Mouse (Mus musculus): Measurements from ENCODE around the gene Rbfox1.

The Rbfox1 gene

GRCm38 (mm10) chr16:7149106-7149899 lies 1264.1 kb downstream of the Rbfox1 start:
- no peak for DNase-seq (ENCODE audit: low spot score)

DNA sequence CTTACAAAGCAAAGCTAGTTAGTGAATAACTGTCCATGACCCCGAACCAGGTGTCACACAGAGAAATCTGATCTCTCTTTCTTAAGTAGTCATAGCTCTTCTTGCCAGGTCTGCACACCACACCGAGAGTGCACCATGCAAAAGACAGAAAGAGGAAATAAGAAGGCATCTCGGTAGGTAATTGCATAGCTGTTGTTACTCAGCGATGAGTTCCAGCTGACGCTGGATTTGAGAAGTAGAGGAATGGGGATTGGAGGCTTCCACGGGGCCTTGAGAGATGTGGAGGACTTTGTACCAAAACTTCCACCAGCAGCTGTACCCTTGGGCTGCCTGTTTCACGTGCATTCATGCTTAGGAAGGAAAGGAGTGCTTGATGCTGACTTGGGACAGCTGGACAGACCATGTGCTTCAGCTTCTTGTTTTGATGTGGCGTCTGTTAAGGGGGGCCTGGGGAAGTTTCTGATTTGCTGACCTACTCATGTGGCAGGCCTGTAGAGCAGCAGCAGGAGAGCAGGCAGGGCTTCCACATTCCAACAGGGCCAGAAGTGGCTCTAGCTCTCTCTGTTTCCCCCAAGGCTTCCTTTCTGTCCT lies 1265.1 kb downstream of the Rbfox1 start:
- DNase-seq (ENCODE audit: low spot score), result no peak

DNA sequence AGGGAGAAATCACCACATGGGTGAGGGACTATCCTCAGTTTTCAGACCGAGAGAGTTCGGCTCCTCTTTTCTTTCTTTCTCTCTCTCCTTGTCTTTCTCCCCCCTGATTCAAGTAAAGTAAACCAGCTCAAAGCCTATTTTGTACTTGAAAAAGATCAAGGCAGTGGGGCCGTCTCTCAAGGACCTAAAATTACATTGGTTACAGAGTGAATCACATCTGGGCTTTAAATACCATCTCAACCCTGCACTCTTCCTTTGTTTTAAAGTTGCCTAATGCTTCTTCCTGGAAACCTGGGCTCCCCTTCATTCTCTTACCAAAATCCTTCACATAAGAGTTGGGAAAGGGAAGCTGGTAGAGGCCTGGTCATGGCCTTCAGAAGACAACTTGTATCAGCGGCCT lies 1267.2 kb downstream of the Rbfox1 start:
- DNase-seq (ENCODE audit: low spot score), result no peak

- DNase-seq (ENCODE audit: low spot score), result no peak
These were observed 1269.5 kb downstream of the Rbfox1 start for GRCm38 (mm10) chr16:7154671-7155070.

GRCm38 (mm10) chr16:7158856-7159826 lies 1274.0 kb downstream of the Rbfox1 start:
- DNase-seq (ENCODE audit: low spot score), result no peak

- no peak for DNase-seq (ENCODE audit: low spot score)
These were observed 1274.7 kb downstream of the Rbfox1 start for GRCm38 (mm10) chr16:7159827-7160217.

DNA sequence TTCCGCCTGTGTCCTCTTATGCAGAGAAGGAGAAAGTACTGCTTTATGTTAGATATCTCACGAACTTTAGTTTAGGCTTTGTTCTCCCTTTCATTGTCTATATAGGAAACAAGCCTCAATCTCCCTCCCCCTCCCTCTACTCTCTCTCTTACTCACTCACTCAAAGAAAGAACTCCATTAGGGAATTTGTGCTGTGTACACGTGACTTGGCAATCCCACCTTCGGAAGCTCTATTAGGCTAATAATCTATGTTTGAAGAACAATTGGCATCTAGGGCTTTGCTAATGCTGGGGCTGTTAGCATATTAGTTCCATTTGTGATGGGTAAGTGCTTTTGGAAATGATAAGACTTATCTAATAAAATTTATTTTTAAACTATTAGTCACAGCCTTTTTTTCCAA lies 1277.0 kb downstream of the Rbfox1 start:
- no peak for DNase-seq (ENCODE audit: low spot score)

- DNase-seq (ENCODE audit: low spot score), result no peak
These were observed 1278.5 kb downstream of the Rbfox1 start for GRCm38 (mm10) chr16:7163688-7164087.

DNA sequence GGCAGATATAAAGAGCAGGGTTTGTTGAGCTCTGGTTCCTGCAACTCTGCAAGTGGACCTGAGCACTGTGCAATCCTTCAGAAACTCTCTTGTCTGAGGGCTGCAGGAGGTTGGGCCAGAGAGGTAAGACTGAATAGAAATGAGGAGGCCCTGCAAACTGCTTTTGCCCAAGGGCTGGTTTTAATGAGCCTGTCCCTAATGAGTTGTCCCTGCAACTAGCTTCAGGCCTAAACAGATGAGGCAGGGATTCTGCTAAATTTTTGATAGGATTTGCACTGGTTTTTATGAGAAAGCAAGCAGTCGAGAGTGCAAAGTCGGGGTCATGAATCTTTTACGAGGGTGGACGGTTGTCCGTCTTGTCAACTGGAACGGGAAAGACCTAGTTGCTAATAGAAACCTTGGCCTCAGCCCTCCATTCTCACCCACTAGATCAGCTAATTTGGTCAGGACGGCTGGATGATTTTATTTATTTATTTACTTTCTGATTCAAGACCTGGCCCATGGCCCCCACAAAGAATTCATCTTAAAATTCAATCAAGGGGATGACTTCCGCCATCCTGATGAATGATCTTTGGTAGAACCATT lies 1279.1 kb downstream of the Rbfox1 start:
- DNase-seq (ENCODE audit: low spot score), result no peak

DNA sequence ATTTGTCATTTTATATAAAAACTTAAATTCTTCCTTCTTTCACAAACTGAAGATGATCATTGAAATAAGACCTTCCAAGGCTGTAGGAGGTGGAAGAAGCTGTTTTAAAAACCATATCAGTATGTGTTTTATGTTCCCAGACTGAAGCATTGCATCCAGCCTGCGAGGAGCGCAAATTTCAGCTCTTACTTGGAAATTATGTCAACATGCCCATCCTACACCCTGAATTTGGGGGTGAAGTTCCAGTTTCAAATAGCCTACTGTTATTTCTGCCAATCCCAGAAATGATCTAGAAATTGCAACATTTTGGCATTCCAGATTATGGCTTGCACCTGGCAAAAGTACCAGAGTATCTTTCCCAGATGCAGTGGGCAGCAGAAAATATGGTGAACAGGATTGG lies 1290.8 kb downstream of the Rbfox1 start:
- DNase-seq (ENCODE audit: low spot score), result no peak

DNA sequence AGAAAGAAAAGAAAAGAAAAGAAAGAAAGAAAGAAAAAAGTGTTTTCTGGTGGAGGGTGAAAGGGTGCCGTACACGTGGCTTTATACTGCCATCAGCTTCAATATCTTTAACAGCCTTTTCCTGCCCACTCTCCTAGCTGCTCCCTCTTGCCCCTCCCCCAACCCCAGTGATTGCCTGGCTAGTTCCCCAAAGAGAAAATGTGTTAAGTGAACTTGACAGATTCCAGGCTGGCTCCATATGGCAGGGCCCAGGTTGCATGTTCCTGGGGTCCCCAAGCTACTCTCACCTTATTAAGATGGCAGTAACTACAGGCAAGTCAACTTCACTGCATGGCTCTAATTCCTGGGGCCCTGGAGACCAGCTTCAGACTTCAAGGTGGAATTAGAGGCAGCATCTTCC lies 1302.6 kb downstream of the Rbfox1 start:
- DNase-seq (ENCODE audit: low spot score), result no peak

- DNase-seq (ENCODE audit: low spot score), result no peak
These were observed 1308.4 kb downstream of the Rbfox1 start for GRCm38 (mm10) chr16:7193535-7193934.

DNA sequence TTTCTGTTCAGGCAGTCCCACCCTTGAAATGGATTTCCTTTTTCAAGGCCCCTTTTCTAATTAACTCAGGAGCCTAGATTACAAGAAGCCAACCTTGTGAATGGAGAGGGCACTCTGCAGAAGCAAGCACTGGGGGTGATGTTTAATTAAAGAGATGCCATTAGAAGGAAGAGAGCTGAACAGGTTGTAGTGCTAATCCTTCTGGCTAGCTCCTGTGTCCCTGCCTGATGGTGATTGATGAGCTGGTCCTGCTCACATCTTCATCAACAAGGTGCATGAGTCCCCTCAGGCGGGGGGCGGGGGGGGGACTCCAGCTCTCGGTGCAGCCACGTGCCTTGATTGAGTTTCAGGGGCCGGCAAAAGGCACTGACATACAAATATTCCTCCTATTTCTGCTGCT lies 1312.8 kb downstream of the Rbfox1 start:
- no peak for DNase-seq (ENCODE audit: low spot score)

GRCm38 (mm10) chr16:7200239-7200638 lies 1315.1 kb downstream of the Rbfox1 start:
- DNase-seq (ENCODE audit: low spot score), result no peak

DNA sequence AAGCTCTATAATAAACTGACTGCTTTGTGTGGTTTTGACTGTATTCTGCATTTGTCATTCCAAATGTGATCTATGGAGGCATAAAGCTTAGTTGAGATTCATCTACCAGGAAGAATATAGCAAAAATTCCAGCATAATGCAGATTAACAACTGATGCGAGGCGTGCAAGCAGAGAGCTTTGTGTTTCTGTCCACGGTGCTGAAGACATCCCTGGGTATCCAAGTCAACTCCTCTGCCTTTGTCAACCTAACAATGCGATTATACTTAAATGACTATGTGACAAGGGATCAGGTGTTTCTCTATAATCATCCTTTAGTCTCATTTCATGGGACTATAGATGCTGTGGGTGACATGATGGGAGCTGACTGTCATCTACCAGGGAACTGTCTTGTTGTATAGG lies 1316.7 kb downstream of the Rbfox1 start:
- no peak for DNase-seq (ENCODE audit: low spot score)

GRCm38 (mm10) chr16:7206116-7206900 lies 1321.2 kb downstream of the Rbfox1 start:
- DNase-seq (ENCODE audit: low spot score), result no peak

DNA sequence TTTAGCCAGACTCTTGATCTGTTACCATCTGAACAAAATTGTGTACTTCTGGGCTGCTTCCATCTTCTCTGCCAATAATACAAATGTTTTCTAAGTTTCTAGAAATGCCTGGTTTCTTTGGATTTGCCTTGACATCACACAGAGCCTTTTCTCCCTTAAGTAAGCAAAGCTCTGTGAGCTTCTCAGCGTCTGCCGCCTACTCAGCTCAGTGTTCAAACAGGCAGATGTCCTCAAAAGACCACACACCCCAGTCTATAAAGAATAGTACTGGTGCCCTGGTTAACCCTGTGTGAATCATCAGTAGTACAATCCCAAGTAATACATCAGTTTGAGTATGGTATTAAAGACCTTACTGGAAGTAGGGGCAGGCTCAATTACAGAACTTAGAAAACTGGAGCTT lies 1322.4 kb downstream of the Rbfox1 start:
- no peak for DNase-seq (ENCODE audit: low spot score)

- DNase-seq (ENCODE audit: low spot score), result no peak
These were observed 1327.6 kb downstream of the Rbfox1 start for GRCm38 (mm10) chr16:7212756-7213155.

DNA sequence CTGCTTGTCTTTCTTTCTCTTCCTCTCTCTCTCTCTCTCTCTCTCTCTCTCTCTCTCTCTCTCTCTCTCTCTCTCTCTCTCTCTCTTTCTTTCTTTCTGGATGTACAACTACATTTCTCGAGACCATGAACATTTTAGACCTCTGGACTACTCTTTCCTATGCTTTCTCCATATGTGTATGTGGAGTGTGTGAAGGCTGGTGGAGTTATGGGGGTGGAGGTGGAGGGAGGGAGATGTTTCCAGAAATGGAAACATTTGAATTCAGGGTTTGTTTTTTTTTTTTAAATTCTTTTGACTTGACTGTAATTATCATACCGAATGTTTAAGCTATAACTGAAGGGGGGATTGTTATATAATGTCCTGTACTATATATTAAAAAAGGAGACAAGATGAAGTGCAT lies 1338.1 kb downstream of the Rbfox1 start:
- no peak for DNase-seq (ENCODE audit: low spot score)

DNA sequence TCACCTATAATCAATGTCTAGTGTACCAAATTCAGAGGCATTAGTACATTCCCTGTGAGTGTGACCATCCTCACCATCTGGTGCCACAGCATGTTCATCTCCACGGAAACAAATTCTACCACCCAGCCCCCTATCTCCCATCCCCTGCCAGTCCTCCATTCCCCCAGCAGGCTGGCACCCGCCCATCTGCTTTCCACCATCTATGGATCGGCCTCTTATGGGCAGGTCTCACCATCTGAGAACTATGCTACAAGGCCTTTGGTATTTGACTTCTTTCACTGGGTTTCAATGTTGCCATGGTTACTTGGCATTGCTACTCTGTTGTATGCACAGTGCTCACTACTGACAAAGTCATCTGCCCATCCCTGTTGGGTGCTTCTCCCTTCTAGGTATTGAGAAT lies 1340.8 kb downstream of the Rbfox1 start:
- DNase-seq (ENCODE audit: low spot score), result no peak

DNA sequence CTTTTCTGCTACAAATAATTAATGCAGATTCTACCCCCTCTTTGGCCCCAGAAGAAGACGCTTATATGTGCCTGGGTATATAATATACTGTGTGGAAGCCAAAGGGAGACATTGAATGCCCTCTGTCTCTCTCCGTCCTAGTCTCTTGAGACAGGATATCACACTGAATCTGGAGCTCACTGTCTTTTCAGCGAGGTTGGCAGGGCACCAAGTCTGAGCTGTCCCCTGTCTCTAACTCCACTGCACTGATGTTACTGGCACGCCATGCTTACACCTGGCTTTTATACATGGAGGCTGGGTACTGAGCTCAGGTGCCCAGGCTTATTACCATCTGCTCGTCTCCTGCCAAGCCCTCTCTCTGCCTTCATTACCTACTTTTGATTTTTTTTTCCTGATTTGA lies 1343.1 kb downstream of the Rbfox1 start:
- DNase-seq (ENCODE audit: low spot score), result no peak

- no peak for DNase-seq (ENCODE audit: low spot score)
These were observed 1344.1 kb downstream of the Rbfox1 start for GRCm38 (mm10) chr16:7229232-7229631.

All from urinary bladder, postnatal 10 days (tissue).